Mouse (Mus musculus): ENCODE data around the gene Dnah11.

DNA sequence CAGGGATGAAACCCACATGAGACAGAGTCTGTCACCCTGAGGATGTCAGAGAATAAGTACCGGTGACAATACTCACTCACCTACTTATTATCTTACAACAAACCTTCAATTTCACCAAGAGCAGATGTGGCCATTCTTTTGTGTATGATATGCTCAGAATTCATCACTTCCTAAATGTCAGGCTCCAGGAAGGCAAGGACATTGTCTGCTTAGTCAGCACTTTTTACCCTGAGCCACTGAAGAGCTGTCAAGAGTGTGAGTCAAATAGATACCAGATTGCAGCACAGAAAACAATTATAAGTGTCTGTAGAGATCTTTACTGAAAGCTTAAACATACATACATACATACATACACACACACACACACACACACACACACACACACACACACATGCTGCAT is 127.2 kb downstream of the Dnah11 start:
- TF ChIP-seq CTCF (IDR thresholded peaks at IDR 0.05 in 2 of 3, conservative IDR thresholded peaks at IDR 0.05 in 1 of 3; ENCODE audit: control insufficient read depth in 1 of 3, insufficient read depth in 1 of 3, low read depth in 2 of 3, low read length in 3 of 3, poor library complexity in 1 of 3, severe bottlenecking in 1 of 3), result no peak
- TF ChIP-seq ZMIZ1 (IDR thresholded peaks at IDR 0.05; ENCODE audit: low read depth, low read length), result no peak
- TF ChIP-seq ZKSCAN1 (IDR thresholded peaks at IDR 0.05; ENCODE audit: low read depth, low read length), result no peak
- no peak for TF ChIP-seq UBTF (IDR thresholded peaks at IDR 0.05; ENCODE audit: borderline replicate concordance, insufficient read depth, low read depth, low read length)
- no peak for TF ChIP-seq ETS1 (IDR thresholded peaks at IDR 0.05; ENCODE audit: low read depth, low read length)
- no peak for TF ChIP-seq MAZ (IDR thresholded peaks at IDR 0.05; ENCODE audit: low read depth, low read length)
- no peak for TF ChIP-seq EP300 (IDR thresholded peaks at IDR 0.05; ENCODE audit: low read depth in 1 of 2, low read length in 2 of 2)
- no peak for TF ChIP-seq NRF1 (IDR thresholded peaks at IDR 0.05; ENCODE audit: insufficient read depth, low read depth, low read length, poor library complexity, severe bottlenecking)
- no peak for TF ChIP-seq POLR2A (IDR thresholded peaks at IDR 0.05; ENCODE audit: control insufficient read depth in 1 of 2, insufficient read depth in 1 of 2, low read depth in 1 of 2, low read length in 2 of 2, poor library complexity in 1 of 2)
- TF ChIP-seq USF2 (IDR thresholded peaks at IDR 0.05; ENCODE audit: borderline replicate concordance in 1 of 2, insufficient read depth in 1 of 2, low read depth in 1 of 2, low read length in 2 of 2), result no peak
- TF ChIP-seq TAL1 (IDR thresholded peaks at IDR 0.05; ENCODE audit: low read length), result no peak
- no peak for TF ChIP-seq GATA1 (IDR thresholded peaks at IDR 0.05; ENCODE audit: low read depth, low read length)
